Mouse (Mus musculus): ENCODE results near the gene Gatc.
"Not testable (repeated sequence)": the region's sequence is repeated elsewhere in the genome, so short reads cannot be mapped to it uniquely, and the experiment has no call there.

The Gatc gene

GRCm38 (mm10) chr5:115330955-115331354 is 10.0 kb downstream of the Gatc start:
- no peak for DNase-seq (ENCODE audit: low read depth, low spot score)

DNA sequence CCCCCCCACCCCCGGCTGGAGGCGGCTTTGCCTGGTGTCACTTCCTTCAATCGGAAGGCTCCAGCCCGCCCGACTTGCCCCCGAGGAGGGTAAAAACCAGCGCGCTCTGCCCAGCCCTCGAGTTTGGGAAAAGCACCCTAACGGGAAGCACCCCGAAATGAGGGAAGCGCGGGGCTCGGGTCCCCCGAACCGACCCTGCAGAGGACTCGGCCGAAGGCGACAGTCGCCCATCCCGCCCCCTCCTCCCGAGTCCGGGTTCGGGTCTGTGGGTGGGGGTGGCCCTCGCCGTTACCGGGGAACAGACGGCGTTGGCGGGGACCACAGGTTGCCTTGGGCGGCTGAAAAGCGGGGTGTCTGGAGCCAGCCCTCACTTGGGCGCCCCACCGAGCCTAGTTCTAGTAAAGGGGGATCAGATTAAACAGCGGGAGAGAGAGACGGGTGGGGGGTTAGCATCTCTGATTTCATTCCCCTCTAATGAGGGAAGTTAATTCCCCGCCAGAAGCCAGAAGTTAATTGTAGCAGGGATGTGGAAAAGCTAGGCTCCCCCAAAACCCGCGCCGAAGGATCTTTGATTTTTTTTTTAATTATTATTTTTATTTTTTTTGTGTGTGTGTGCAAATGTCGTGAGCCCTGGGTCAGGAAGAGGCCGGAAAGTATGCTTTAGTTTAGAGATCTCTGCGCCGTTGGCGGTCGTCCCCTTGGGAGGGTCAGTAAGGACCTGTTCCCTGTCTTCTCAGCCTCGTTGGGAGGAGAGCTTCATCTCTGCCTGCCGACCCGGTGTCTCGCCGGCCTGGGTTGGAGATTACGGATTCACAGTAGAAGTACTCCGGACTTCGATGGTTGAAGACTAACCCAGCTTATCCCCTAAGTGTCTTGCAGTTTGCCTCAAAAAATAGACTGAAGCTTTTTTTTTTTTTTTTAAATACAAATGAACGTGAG is 13.1 kb downstream of the Gatc start:
- no peak for DNase-seq (ENCODE audit: low read depth, low spot score)

DNA sequence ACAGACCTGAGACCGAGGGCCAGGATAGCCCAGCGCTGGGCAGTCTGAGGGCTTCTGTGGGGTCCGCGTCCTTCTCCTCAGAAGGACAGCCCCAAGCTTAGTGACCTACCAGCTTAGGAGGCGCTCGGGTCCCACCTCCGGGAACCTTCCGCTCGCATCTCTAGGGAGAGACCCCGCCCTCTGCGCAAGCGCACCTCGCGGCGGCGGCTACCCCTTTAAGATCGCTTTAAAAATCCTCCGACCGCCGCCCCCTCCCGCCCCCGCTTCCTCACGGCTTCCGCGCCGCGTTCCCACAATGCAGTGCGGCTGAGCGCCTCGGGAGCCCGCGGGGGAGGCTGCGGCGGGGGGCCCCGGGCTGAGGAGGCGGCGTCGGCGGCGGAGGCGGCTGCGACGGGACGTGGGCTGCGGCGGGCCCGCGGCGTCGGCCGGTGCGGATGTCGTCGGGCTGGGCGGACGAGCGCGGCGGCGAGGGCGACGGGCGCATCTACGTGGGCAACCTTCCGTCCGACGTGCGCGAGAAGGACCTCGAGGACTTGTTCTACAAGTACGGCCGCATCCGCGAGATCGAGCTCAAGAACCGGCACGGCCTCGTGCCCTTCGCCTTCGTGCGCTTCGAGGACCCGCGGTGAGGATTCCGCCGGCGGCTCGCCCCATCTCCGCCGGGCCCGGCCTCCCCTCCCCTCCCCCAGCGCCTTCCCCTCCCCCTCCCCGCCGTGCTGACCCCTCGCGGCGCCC is 13.9 kb downstream of the Gatc start, which contains the start of gene Srsf9:
TSS of gene Srsf9 (plus strand) at position 303 of the 735 bp plus-strand sequence.
- DNase-seq (ENCODE audit: low read depth, low spot score): peak; percentile 93

DNA sequence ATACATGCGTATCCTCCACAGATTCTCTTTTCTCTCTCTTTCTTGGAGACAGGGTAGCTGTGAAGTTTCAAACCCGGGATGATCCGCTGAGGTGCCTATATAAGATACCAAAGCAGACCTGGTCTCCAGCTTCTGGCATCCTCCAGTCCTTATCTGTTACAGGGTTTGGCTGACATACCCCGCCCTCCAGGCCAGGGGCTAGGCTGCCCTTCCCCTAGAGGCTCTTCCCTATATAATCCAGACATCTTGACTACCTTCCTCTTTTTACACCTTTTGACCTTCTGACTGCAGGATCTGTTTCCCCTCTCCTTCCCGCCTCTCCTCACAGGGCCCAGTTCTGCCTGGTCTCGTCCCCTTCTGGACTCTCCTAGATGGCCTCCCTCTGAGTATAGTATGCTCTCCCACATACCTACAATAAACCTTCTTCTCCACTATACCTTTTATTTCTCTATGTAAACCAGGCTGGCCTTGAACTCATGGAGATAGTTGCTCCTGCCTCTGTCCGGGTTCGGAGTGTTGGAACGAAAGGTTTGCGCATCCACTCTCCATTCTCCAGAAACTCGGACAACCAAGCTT is 14.6 kb downstream of the Gatc start:
- DNase-seq (ENCODE audit: low read depth, low spot score): no peak

DNA sequence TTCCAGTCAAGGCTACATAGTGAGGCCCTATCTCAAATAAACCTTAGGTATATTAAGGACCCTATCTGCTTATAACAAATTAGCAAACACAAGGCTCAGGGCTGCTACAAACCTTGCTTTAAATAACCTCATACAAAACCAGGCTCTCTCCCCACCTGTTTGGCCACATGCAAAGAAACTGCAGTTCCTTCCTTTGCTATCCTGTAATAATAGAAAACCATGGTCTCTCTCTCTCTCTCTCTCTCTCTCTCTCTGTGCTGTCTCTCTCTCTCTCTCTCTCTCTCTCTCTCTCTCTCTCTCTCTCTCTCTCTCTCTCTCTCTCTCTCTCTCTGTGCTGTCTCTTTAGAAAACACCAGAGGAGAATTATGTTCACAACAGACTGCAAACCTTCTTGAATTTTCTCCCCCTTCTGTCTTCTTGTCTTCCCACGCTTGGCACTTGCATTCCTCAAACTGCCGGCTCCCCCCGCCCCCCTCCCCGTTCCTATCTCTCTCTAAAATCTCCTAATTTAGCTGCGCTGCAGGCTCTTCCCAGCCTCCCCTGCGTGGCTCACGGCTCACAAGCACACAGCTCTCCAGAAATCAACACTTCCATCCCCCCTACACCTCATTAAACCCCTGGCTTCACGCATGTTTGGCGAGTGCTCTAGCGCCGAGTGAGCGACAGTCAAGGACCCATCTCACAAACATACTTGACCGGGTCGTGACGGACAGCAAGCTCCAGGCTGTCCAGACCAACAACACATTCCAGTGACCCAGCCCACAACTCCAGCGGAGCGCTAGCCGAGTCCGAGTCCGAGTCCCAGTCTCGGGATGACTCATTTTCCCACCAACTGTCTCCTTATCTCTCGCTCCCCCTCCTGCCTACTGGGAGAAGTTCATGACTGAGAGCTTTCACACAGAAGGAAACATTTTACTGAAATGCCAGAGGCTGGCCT is 21.7 kb downstream of the Gatc start:
- DNase-seq (ENCODE audit: low read depth, low spot score): peak; percentile 78

DNA sequence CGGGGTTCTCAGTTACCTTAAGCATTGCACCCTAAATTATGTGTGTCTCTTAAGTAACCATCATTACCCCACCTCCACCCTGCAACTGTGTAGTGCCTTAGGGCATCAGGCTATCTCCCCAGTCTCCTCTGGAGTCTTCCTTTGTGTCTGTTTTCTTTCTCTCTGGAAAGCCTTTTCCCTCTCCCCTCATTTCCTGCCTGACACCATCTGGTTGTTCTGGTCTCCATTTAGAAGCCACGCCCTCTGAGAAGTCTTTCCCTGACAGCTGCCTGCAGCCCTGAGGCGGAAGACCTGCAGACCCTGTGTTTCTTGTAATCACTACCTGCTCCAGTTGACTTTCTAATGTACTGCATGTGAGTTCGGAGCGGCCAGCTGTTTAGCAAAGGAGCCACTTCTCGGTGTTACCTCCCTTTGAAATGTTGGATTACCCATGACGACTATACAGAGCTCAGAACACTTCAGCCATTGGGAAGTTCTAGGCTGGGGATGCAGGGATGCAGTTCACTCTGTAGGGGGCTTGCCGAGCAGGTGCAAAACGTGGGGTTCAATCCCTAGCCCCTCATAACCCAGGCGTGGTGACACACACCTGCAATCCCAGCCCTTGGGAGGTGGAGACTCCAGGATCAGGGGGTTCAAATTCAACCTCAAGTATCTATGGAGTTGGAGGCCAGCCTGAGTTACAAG is 23.2 kb downstream of the Gatc start:
- DNase-seq (ENCODE audit: low read depth, low spot score): peak; percentile 92

- peak; percentile 47 for DNase-seq (ENCODE audit: low read depth, low spot score)
Measured at GRCm38 (mm10) chr5:115316968-115317644, 23.9 kb downstream of the Gatc start.

- DNase-seq (ENCODE audit: low read depth, low spot score): peak; percentile 23
Measured at GRCm38 (mm10) chr5:115313668-115313943, 27.4 kb downstream of the Gatc start.

DNA sequence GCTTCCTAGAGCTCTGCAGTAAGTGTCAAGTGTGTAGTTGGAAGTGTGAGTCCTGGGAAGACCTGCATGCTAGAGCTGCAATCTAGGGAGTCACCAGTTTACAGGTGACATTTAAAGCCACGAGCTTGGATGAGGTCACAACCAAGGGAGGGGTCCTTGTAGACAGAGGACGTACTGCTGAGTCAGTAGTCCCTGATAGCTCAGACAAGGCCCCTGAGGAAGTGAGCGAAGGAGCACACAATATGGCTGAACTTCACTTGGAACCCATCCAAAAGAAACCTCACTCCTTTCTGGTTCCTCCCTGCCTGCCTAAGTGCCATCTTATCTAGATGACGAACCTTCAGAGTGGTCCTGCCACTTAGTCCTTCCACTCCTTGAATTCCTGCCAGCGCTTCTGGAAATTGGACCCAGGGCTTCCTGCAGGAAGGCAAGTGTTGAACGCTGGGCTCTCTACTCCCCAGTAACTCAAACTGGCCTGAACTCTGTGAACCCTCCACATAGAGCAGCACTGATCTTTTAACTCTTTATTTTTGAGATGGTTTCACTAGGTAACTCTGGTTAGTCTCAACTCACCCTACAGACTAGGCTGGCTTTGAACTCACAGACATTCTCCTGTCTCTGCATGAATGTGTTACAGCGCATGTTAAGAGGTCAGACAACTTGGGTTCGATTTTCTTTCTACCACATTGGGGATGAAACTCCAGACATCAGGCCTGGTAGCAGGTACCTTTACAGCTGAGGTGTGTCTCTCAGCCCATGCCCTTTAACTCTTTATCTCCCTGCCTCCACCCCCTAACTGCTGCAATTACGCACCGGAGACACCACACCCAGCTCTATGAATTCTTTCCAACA is 27.9 kb downstream of the Gatc start:
- no peak for DNase-seq (ENCODE audit: low read depth, low spot score)

GRCm38 (mm10) chr5:115312354-115312753 is 28.6 kb downstream of the Gatc start:
- DNase-seq (ENCODE audit: low read depth, low spot score): no peak

DNA sequence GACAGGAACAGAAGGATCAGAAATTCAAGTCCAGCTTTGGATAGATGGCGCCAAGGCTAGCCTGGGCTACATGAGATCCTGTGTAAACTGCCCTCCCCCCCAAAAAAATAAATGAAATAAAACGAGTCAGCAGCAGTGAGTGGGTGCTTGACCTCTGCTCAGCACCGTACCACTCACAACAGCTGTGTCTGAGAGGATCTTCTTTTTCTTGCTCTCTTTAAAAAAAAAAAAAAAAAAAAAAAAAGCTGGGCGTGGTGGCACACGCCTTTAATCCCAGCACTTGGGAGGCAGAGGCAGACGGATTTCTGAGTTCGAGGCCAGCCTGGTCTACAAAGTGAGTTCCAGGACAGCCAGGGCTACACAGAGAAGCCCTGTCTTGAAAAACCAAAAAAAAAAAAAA is 38.8 kb downstream of the Gatc start:
- DNase-seq (ENCODE audit: low read depth, low spot score): not testable (repeated sequence)

GRCm38 (mm10) chr5:115301615-115302014 is 39.4 kb downstream of the Gatc start:
- no peak for DNase-seq (ENCODE audit: low read depth, low spot score)

GRCm38 (mm10) chr5:115300792-115301614 is 40.0 kb downstream of the Gatc start, which contains the start of gene Dynll1:
Gene Dynll1 (minus strand): TSS chr5:115300999.
- peak; percentile 98 for DNase-seq (ENCODE audit: low read depth, low spot score)

GRCm38 (mm10) chr5:115300035-115300744 is 40.8 kb downstream of the Gatc start:
- peak; percentile 76 for DNase-seq (ENCODE audit: low read depth, low spot score)

DNA sequence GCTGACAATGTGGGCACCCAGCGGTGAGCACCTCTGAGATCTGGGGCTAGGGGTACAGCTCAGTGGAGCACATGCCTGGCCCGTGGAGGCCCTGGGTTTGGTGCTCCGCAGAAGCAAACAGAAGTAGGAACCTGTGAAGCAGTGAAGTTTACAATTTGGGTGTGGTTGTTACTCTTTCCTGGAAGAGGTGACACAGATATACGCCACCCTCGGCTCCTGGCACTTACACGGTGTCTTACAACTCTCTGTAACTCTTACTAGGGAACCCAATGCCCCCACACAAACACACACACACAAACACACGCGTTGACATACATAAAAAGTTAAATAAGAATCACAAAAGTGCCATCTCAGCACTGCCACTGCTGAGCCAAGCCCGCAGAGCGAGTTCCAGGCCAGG is 44.6 kb downstream of the Gatc start:
- no peak for DNase-seq (ENCODE audit: low read depth, low spot score)

- peak; percentile 57 for DNase-seq (ENCODE audit: low read depth, low spot score)
Measured at GRCm38 (mm10) chr5:115294173-115294572, 46.8 kb downstream of the Gatc start.

GRCm38 (mm10) chr5:115284735-115285134 is 56.2 kb downstream of the Gatc start:
- DNase-seq (ENCODE audit: low read depth, low spot score): no peak
